Mouse (Mus musculus) heart, adult 8-10 months (tissue): ENCODE results near the gene Kmt5a. TPM values are rescaled to one million over a fixed set of nuclear protein-coding genes. Genes with fewer than 3 reads are reported as not detected.
A peak's percentile ranks its signal among the peaks of the same experiment; 100 is the strongest.
"Not testable (repeated sequence)": the region's sequence is repeated elsewhere in the genome, so short reads cannot be mapped to it uniquely, and the experiment has no call there.

Experiments
- DNase-seq: peaks from one replicate; pipeline ENCODE4 v3.0.0; 2022; ENCODE audit warnings: low spot score
- total RNA-seq, 4 experiments: library from RNA; stranded (reverse); gene quantifications; 2 replicates each; pipeline ENCODE4 v1.2.4; 2022

Gene Kmt5a
- total RNA-seq, 4 experiments from 2014 or later: 197 to 262 (median 216) TPM

GRCm38 (mm10) chr5:124482966-124483654 lies 43.4 kb downstream of the Kmt5a start, which contains the start of gene Snrnp35:
Gene Snrnp35, plus strand, starts transcription at chr5:124483134.
- DNase-seq: peak; percentile 92

GRCm38 (mm10) chr5:124483655-124484396 lies 44.1 kb downstream of the Kmt5a start:
- no peak for DNase-seq

GRCm38 (mm10) chr5:124485654-124486053 lies 45.9 kb downstream of the Kmt5a start:
- DNase-seq: no peak

- DNase-seq: no peak
Measured at GRCm38 (mm10) chr5:124488885-124489284, 49.2 kb downstream of the Kmt5a start.

- no peak for DNase-seq
Measured at GRCm38 (mm10) chr5:124491732-124492131, 52.0 kb downstream of the Kmt5a start.

GRCm38 (mm10) chr5:124492618-124493017 lies 52.9 kb downstream of the Kmt5a start:
- no peak for DNase-seq

- no peak for DNase-seq
Measured at GRCm38 (mm10) chr5:124493455-124493854, 53.7 kb downstream of the Kmt5a start.

- DNase-seq: no peak
Measured at GRCm38 (mm10) chr5:124495547-124495946, 55.8 kb downstream of the Kmt5a start.

- no peak for DNase-seq
Measured at GRCm38 (mm10) chr5:124496614-124497514, 57.1 kb downstream of the Kmt5a start.

- DNase-seq: peak; percentile 82
Measured at GRCm38 (mm10) chr5:124498221-124498876, 58.6 kb downstream of the Kmt5a start.

- DNase-seq: no peak
Measured at GRCm38 (mm10) chr5:124499001-124499400, 59.3 kb downstream of the Kmt5a start.

- DNase-seq: not testable (repeated sequence)
Measured at GRCm38 (mm10) chr5:124500037-124500436, 60.3 kb downstream of the Kmt5a start.

GRCm38 (mm10) chr5:124500573-124500972 lies 60.8 kb downstream of the Kmt5a start:
- DNase-seq: peak; percentile 51

GRCm38 (mm10) chr5:124501541-124501940 lies 61.8 kb downstream of the Kmt5a start:
- DNase-seq: no peak

GRCm38 (mm10) chr5:124503742-124504141 lies 64.0 kb downstream of the Kmt5a start:
- DNase-seq: no peak

- DNase-seq: no peak
Measured at GRCm38 (mm10) chr5:124505235-124505634, 65.5 kb downstream of the Kmt5a start.

- DNase-seq: peak; percentile 57
Measured at GRCm38 (mm10) chr5:124506731-124507359, 67.1 kb downstream of the Kmt5a start.

- no peak for DNase-seq
Measured at GRCm38 (mm10) chr5:124509200-124509599, 69.5 kb downstream of the Kmt5a start.

- DNase-seq: peak; percentile 80
Measured at GRCm38 (mm10) chr5:124509742-124510237, 70.1 kb downstream of the Kmt5a start.

- no peak for DNase-seq
Measured at GRCm38 (mm10) chr5:124510536-124511050, 70.9 kb downstream of the Kmt5a start.
